Mouse (Mus musculus): ENCODE data around the gene Tbl3.
"Not testable (repeated sequence)": the region's sequence is repeated elsewhere in the genome, so short reads cannot be mapped to it uniquely, and the experiment has no call there.

Gene Tbl3

DNA sequence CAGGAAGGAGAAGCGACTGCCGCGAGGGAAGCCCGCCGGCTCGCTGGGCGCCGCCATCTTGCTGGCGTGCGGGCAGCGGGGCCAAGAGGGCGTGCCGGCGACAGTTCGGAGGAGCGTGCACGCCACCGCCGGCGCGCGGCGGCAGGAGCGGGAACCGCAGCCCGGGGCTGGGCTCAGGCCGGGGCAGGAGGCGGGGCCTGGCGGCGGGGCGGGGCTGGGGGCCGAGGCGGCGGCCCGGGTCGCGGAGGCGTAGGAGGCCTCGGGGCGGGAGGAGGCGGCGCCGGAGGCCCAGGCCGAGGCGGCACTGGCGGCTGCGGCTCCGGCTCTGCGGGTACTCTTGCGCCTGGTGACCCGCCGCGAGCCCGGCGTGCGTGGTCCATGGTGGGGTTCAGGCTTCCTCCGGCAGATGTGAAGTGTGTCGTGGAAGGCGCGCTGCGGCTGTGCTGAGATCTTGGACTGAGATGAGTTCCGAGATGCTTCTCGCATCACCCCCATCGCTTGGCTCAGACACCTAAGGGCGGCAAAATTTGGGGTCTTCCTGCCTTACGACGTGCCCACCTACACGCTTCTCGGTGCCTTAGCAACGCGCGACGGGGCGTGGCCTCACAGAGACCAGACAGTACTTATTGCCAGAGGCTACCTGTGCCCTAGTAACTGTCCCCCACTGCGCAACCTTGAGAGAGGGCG, 11.3 kb downstream of the Tbl3 start, which contains the start of the genes Gfer and Noxo1:
TSS of gene Gfer (minus strand) at position 146 of the 687 bp plus-strand sequence.
TSS of gene Noxo1 (plus strand) at position 224 of the 687 bp plus-strand sequence.
- peak; percentile 92 for DNase-seq (ENCODE audit: low read depth, low spot score)

DNA sequence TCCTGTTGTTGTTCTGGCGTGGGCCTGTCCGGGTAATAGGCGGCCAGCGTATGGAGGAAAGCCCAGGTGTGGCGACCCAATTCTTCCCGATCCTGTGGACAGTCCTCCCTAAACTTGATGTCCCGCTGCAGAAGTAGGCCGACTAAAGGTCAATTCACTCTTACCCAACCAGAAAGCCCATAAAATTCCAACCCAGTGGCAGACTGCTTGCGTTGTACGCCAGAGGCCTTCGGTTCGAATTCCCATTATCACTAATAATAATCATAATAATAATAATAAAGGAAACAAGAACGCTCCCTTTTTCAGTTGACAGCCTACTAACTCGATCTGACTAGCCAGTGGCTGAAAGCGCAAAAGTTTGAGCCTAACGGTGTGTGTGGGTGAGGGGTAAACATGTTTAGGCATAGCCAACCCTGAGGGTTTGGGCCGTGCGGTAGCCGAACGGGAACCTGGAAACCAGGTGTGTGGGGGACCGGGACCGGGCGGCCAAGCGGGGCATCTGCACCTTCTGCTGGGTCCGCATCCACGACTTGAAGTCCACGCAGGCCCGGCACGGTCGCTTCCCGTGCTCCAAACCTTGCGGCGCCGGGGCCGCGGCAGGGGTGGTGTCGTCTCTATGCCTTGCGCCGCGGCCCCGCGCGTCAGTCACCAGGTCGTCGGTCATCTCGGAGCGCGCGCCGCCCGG, 12.0 kb downstream of the Tbl3 start:
- no peak for DNase-seq (ENCODE audit: low read depth, low spot score)

DNA sequence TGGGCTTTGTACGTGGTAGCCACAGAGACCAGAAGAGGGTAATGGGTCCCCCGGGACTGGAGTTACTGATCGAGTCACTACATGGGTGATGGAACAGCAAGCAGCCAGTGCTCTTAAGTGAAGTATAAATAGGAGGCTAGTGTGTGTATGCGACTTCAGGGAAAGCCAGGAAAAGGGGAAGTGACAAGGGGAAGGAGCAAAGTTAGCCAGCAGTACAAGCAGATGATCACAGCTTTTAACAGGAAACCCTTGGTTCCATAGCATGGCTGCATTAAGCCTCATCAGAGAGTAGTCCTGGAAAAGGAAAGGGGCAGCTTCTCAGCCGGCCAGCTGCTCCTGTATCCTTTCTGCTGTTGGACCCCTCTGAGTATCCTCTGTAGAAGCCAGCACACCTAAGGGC, 15.1 kb downstream of the Tbl3 start:
- DNase-seq (ENCODE audit: low read depth, low spot score): no peak

DNA sequence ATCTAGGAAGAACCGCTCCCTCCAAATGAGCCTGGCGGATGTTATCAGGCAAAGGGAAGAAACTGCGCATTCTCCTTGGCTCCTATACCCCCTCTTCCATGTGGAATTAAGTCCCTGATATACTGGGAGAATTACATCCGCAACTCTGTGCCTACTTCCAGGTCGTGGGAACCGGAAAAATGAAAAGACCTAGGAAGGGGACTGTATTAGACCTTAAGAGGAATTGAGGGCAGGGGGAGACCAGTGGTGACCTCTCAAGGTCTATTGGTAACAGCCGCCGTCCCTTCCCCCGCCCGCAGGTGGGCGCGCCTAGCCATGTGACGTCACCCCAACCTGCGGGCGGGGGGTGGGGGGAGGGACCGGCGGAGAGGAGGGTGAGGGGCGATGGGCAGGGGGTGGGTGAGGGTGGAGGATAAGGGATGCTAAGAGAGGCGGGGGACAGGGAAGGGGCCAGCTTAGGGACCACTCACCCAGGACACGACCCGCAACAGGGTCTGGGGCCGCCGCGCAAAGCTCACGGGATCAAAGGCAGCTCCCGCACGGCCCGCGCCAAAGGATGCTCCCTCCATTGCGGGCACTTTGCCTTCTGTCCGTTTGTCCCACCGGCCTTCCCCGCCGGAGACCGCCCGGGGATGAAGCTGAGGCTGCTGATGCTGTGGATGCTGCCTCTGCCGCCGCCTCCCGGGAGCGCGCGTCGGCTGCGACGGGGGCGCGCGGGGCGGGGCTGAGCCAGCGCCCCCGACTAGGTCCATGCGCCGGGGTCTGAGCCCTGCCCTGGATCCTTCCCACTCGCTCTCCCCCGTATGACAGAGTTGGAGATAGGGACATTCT, 18.0 kb downstream of the Tbl3 start, which contains the start of gene Syngr3:
TSS of gene Syngr3 (minus strand) at position 705 of the 831 bp plus-strand sequence.
- DNase-seq (ENCODE audit: low read depth, low spot score): no peak

DNA sequence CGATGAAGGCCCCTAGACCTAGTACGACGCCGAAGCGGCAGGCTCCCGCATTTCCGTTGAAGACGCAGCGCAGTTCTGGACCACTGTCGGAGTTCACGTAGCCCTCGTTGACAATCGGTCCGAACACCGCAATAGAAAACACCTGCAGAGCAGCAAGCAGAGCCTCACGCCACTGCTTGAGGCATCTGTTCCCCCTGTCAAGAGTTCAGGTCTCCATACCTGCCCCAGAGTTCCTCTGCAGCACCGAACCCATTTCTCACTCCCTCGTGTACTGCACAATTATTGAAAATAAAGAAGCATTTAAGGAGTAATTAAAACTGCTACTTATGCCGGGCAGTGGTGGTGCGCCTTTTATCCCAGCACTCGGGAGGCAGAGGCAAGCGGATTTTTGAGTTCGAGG, 19.9 kb downstream of the Tbl3 start:
- no peak for DNase-seq (ENCODE audit: low read depth, low spot score)

DNA sequence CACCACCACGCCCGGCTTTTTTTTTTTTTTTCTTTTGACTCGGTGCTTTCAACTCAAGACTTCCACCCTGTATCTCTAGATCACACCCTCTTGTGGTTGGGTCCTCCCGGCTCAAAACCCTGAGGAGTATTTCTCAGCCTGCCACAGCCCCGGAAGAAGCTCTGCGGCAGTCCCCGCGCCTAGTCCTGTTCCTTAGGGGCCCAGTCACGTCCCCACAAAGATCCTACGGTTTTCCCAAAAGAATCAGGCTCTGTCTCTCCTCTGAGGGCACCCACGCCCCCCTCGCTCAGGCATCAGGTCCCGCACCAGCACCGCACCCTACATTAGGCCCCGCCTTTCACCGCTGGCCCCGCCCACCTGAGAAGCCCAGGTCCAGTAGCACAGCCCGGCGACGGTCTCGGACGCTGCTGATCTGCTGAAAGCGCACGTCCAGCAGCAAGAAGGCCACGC, 20.3 kb downstream of the Tbl3 start:
- DNase-seq (ENCODE audit: low read depth, low spot score): peak; percentile 75

DNA sequence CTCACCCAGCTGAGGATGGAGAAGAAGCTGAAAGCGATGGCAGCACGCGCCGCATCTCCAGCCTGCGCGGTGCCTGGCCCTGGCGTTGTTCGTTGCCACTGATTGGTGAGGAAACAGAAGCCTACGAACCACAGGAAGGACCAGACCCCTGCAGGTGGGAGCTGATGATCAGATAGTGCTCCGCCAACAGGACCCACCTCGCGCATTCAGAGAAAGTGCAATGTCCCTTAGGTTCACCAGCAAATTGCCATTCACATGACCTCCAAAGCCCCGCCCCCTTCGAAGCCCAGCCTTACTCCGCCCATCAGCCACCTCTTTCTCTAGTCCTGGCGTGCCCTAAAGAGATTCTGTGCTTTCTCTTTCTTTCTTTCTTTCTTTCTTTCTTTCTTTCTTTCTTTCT, 20.9 kb downstream of the Tbl3 start:
- DNase-seq (ENCODE audit: low read depth, low spot score): peak; percentile 89

DNA sequence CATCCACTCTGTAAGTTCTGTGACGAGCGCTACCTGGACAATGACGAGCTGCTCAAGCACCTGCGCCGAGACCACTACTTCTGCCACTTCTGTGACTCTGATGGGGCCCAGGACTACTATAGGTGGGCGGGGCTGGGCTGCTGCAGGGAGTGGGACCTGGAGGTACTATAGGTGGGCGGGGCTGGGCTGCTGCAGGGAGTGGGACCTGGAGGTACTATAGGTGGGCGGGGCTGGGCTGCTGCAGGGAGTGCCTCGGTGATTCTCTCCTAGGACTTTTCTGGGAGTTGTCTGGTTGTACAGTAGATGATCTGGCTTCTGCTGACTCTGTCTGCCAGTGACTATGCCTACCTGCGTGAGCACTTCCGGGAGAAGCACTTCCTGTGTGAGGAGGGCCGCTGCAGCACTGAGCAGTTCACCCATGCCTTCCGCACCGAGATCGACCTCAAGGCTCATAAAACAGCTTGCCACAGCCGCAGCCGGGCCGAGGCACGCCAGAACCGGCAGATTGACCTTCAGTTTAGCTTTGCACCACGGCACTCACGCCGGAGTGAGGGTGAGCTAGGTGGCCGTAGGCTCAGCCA, 29.9 kb downstream of the Tbl3 start:
- peak; percentile 66 for DNase-seq (ENCODE audit: low read depth, low spot score)

DNA sequence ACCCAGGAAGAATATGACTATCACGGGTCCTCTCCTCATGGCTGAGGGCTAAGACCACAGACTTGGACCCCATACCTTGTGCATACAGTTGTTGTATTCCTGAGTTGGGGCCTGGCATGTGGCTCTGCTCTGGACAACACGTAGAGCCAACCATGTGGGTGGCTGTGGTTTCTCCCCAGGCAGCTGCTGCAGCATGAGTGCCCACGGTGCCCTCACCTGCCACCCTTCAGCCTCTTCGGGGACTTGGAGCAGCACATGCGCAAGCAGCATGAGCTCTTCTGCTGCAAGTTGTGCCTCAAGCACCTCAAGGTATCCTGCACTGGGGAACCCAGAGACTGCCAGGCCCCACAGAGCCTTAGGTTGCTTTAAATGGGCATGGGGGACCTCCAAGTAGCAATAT, 30.6 kb downstream of the Tbl3 start:
- DNase-seq (ENCODE audit: low read depth, low spot score): no peak

DNA sequence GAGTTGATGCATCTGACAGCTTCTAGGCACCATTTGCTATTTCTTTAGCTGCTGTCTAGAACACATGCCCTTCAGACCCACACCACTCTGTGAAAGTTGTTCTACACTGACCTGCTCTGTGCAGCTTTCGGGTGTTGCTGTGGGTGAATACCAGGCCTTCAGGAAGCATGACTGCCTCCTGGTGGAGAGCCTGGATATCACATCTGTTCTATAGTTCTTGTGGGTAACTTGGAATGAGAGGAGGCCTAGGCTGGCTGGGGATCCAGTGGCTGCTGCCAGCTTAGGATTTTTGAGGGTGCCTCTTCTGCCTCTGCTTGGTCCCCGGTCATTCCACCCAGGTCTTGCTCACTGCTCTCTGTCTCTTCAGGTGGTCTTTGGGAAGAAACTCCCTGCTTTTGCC, 31.3 kb downstream of the Tbl3 start:
- peak; percentile 92 for DNase-seq (ENCODE audit: low read depth, low spot score)

DNA sequence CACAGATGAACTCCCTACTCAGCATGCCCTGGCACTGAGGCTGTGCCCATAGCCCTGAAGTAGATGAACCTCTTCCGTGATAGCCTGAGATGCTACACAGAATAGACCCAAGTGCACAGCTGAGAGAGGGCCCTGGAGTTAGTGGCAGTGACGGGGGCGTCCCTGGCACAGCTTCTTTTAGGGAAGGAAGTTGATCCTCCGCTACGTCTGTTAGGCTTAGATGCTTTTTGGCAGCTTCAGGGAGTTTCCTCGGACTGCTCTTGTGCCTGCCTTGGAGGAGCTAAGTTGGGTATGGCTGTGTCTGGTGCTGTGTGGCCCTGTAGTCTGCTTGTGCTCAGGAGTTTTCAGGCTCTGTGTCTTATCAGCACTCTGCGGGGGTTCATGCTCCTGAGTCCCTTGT, 33.2 kb downstream of the Tbl3 start:
- no peak for DNase-seq (ENCODE audit: low read depth, low spot score)

DNA sequence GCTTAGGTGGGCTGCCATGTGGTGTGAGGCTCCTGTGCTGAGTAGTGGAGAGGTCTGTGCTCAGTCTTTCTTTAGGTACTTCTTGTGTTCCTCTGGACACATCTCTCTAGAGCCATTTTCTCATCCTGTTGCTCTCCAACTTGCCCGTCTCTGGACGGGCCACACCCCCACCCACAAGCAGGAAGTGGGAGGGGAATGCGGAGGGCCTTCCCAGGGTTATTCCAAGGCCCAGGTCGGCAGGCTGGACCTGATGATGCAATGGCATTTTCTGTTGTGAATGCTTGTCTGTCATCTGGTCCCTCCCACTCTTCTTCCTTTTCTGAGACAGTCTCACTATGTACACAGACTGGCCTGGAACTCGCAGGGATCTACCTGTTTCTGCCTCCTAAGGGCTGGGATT, 35.3 kb downstream of the Tbl3 start:
- peak; percentile 83 for DNase-seq (ENCODE audit: low read depth, low spot score)

DNA sequence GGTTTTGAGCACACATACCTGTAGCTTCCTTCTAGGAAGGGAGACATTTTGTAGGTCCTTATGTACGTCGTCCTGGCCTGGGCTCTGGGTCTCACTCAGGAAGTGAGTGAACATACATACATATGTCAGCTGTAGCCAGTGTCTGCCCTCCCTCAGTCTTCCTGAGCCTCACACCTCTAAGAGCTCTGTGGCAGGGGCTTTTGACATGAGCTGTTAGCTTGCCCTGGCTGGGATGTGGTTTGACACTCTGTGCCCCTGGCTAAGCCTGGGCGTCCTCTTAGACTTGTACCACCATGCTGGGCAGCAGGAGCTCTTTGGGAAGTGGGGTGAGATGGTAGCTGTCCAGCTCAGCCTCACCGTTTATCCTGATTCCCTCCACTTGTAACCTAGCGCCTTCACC, 36.1 kb downstream of the Tbl3 start:
- DNase-seq (ENCODE audit: low read depth, low spot score): no peak

DNA sequence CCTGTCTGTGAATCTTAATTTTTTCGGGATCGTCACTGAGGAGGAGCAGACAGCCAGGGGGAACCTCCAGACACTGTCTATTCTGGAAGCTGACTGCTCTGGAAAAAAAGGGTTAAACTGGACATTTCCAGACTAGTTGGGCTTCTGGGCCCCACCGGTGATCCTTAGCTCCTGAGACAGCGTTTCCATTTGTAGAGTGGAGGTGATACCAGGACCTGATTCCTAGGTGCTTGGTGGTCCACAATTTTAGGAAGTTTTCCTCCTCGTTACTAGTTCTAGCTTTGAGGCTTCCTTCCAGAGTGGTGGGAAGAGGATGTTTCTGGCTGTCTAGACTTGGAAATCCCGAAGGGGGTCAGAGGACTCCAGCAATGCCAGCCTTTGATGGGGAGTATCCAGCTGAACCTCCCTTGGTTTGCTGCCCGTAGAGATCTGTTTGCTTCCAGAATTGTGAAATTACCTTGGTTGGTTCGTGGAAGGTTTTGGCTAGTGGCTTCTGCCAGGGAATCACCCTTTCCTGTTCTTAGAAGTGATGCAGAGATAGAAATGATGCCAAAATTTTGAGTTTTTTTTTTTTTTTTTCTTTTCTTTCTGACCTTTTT, 37.1 kb downstream of the Tbl3 start:
- no peak for DNase-seq (ENCODE audit: low read depth, low spot score)

DNA sequence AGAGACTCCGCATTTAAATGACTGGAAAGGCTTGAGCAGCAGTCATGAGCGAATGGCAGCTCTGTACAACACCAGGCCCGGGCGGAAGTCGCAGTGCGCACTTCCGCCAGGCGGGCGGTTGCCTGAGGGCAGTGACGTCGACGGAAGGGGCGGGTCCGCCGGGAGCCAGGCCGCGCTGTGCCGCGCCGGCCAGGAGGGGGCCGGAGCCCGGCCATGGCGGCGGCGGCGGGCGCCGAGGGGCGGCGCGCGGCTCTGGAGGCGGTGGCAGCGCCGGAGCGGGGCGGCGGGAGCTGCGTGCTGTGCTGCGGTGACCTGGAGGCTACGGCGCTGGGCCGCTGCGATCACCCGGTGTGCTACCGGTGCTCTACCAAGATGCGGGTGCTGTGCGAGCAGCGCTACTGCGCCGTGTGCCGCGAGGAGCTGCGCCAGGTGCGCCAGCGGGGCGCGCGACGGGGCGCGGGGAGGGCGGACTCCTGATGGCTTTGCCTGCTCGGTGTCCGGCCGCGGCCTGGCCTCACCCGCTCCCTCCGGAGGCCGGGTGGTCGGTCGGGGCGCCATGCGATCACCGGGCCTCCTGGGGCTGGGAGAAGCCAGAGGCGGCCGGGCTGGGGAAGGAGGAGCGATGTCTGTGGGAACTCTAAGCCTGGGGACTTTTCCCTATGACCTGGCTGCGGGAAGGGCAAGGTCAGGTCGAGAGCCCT, 37.8 kb downstream of the Tbl3 start, which contains the start of gene Zfp598:
TSS of gene Zfp598 (plus strand) at position 143 of the 701 bp plus-strand sequence.
- DNase-seq (ENCODE audit: low read depth, low spot score): peak; percentile 98

DNA sequence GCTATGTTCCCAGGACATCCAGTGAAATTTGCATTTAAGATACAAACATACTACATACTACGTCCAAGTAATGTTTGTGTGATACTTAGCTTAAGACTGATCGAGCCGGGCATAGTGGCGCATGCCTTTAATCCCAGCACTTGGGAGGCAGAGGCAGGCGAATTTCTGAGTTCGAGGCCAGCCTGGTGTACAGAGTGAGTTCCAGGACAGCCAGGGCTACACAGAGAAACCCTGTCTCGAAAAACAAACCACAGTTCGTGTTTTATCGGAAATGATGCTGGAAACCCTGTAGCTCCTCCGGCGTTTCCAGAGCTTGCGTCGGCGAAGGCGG, 38.3 kb downstream of the Tbl3 start:
- not testable (repeated sequence) for DNase-seq (ENCODE audit: low read depth, low spot score)

DNA sequence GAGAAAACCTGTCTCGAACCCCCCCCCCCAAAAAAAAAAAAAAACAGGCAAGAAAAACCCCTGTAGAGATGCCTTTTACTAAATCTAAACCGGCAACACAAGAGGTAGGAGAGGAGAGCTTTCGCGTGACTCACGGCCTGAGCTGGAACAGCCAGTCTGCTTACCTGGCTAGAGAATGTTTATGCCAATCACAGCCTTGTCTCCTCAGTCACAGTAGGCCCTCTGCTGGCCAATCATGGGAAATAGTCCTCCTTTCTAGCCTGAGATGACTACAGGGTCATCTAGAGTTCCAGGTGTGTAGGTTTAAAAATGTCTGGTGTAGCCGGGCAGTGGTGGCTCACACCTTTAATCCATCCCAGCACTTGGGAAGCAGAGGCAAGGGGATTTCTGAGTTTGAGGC, 40.0 kb downstream of the Tbl3 start:
- DNase-seq (ENCODE audit: low read depth, low spot score): peak; percentile 89

DNA sequence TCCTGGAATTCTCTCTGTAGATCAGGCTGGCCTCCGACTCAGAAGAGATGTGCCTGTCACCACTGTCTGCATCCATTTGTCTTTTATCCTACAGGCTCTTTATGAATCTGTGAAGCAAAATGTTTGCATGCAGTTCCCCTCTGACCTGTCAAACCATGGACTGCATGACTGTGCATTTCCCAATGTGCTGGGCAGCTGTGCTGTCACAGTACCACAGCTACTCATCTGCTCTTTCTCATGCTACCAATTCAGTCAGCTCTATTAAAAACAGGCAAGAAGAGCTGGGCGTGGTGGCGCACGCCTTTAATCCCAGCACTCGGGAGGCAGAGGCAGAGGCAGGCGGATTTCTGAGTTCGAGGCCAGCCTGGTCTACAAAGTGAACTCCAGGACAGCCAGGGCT, 40.4 kb downstream of the Tbl3 start:
- not testable (repeated sequence) for DNase-seq (ENCODE audit: low read depth, low spot score)

DNA sequence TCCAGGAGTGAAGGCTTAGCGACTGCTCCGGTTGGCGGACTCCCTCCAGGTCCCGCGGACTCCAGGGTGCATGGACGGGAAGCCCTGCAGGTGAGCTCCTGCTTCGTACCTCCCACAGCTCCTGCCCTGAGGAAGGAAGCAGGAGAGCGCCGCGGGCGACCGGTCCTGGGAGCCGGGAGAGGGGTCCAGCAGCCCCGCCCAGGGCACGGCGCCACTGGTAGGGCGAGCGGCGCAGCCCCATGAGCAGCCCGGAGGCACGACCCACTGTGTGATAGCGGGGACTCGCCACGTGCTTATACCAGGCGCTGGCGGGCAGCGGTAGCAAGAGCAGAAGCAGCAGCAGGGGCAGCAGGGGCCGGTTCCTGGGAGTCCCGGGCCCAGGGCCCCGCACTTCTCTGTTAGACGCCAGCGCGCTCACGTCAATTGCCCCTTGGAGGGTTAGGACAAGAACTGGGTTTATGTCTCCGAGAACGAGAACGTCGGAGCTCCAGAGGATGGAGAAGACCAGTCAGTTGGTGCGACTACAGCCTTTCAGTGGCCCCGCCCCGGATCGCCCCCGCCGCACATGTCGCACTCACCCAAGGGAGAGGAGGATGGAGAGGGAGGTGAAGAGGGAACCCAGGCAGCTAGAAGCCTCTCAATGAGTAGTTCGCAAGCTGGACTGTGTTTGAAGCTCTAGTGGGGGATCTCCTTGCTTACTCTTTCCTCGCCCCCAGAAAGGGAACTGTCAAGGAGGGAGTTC, 49.3 kb downstream of the Tbl3 start, which contains the start of gene Npw:
TSS of gene Npw (minus strand) at position 441 of the 742 bp plus-strand sequence.
- DNase-seq (ENCODE audit: low read depth, low spot score): peak; percentile 50

DNA sequence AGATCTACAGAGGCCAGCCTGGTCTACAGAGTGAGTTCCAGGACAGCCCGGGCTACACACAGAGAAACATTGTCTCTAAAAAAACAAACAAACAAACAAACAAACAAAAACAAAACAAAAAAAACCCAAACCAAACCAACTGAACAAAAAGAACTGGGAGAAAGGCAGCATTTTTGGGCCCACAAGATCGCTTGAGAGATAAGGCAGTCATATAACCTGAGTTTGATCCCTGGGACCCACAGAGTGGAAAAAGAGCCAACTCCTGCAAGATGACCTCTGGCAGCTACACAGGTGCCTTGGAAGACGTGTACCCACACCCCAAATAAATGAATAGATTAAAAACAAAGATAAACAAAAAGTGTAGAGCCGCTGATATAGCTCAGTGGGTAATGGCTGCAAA, 52.5 kb downstream of the Tbl3 start:
- DNase-seq (ENCODE audit: low read depth, low spot score): no peak

All from ZHBTc4 (cell line).